Mouse (Mus musculus) heart, embryonic 16.5 days (tissue): Measurements from ENCODE around the gene Serpina3j. TPM values are rescaled to one million over a fixed set of nuclear protein-coding genes. Genes with fewer than 3 reads are reported as not detected.
"Not testable (repeated sequence)": the region's sequence is repeated elsewhere in the genome, so short reads cannot be mapped to it uniquely, and the experiment has no call there.

ENCODE experiments used
- ATAC-seq: fragments of 200-750 bp; cut with Nextera tagmentation; replicated peaks from 2 replicates; pipeline ENCODE4 v1.8.0; 2017; ENCODE audit warnings: moderate number of reproducible peaks; ENCODE audit not compliant: insufficient read depth, low FRiP score; ENCODE audit errors: extremely low read depth
- H3K27ac ChIP-seq: fragments of 300-500 bp; sonication (generic); 2 replicates; pipeline ENCODE4 v1.5.1; 2014; ENCODE audit warnings: mild to moderate bottlenecking, low read length, control low read depth, moderate library complexity
- H3K27me3 ChIP-seq: fragments of 300-500 bp; sonication (generic); 2 replicates; pipeline ENCODE4 v1.6.1; 2014; ENCODE audit warnings: low read length, mixed read lengths; ENCODE audit not compliant: control insufficient read depth, insufficient read depth
- H3K36me3 ChIP-seq: fragments of 300-500 bp; sonication (generic); 2 replicates; pipeline ENCODE4 v1.6.1; 2014; ENCODE audit not compliant: control insufficient read depth, insufficient read depth
- H3K4me1 ChIP-seq: fragments of 300-500 bp; sonication (generic); 2 replicates; pipeline ENCODE4 v1.6.1; 2014; ENCODE audit warnings: low read length, mixed read lengths; ENCODE audit not compliant: control insufficient read depth, insufficient read depth
- H3K4me2 ChIP-seq: fragments of 300-500 bp; sonication (generic); 2 replicates; pipeline ENCODE4 v1.6.1; 2014; ENCODE audit warnings: low read depth, mild to moderate bottlenecking, control low read depth, low read length
- H3K4me3 ChIP-seq: fragments of 300-500 bp; sonication (generic); 2 replicates; pipeline ENCODE4 v1.5.1; 2014; ENCODE audit warnings: mild to moderate bottlenecking, control low read depth, low read length
- H3K9ac ChIP-seq: fragments of 300-500 bp; sonication (generic); 2 replicates; pipeline ENCODE4 v1.6.1; 2014; ENCODE audit warnings: low read length, control low read depth
- H3K9me3 ChIP-seq: fragments of 300-500 bp; sonication (generic); replicated peaks from 2 replicates; pipeline ENCODE4 v1.6.1; 2016; ENCODE audit warnings: low read length; ENCODE audit not compliant: control insufficient read depth
- WGBS: fragments of 180-500 bp; shearing (Covaris S2); extraction: QIAGEN DNeasy Blood & Tissue Kit; methylation state at CpG from one replicate; pipeline ENCODE4 v1.1.7; 2014; 5-methylcytosine and 5-hydroxymethylcytosine counted together
- polyA plus RNA-seq: library from polyadenylated mRNA; unstranded; fragments of >200 nt; fragmentation: Nextera tagmentation; extraction: Ambion mirVana; gene quantifications from 2 replicates; pipeline ENCODE4 v1.2.1, GENCODE M21; 2015

The Serpina3j gene
- polyA plus RNA-seq, 1 experiment from 2014 or later = 0.25 TPM

- not testable (repeated sequence) for H3K4me3 ChIP-seq, ATAC-seq, H3K9me3 ChIP-seq, H3K36me3 ChIP-seq, H3K4me2 ChIP-seq, H3K9ac ChIP-seq, H3K27me3 ChIP-seq, H3K4me1 ChIP-seq, H3K27ac ChIP-seq
- WGBS = 20% methylated on average over 3 of the region's 3 CpGs
Observed at GRCm38 (mm10) chr12:104351812-104352211, 37.5 kb downstream of the Serpina3j start.

GRCm38 (mm10) chr12:104356006-104356405 is 41.7 kb downstream of the Serpina3j start:
- Histone ChIP-seq H3K9ac (no peak overlapping the region), H3K4me3 (no peak overlapping the region), H3K36me3 (no peaks in the 10 kb centered on the region), H3K9me3 (no peaks in the 10 kb centered on the region), H3K27ac (no peak overlapping the region), H3K4me1 (no peaks in the 10 kb centered on the region), H3K27me3 (no peaks in the 10 kb centered on the region), H3K4me2 (no peak overlapping the region)
- no peak for ATAC-seq
- WGBS = 80% methylated on average over 3 of the region's 3 CpGs

- H3K4me2 ChIP-seq = no peak overlapping the region
- no peaks in the 10 kb centered on the region for H3K9me3 ChIP-seq
- H3K4me1 ChIP-seq = no peaks in the 10 kb centered on the region
- no peaks in the 10 kb centered on the region for H3K27me3 ChIP-seq
- H3K4me3 ChIP-seq = no peak overlapping the region
- H3K9ac ChIP-seq = no peak overlapping the region
- WGBS = 77% methylated on average over 3 of the region's 3 CpGs
- H3K36me3 ChIP-seq = no peaks in the 10 kb centered on the region
- no peak overlapping the region for H3K27ac ChIP-seq
- ATAC-seq = no peak
Observed at GRCm38 (mm10) chr12:104369986-104370385, 55.6 kb downstream of the Serpina3j start.

Other genes with a start within 250 kb of the Serpina3j start
- gene Serpina5, start 213.4 kb upstream of the Serpina3j start, polyA plus RNA-seq = not detected in 2 replicates
- not detected in 2 replicates for gene Serpina3a, start 201.8 kb upstream of the Serpina3j start, polyA plus RNA-seq
- gene Serpina3b, start 186.6 kb upstream of the Serpina3j start, polyA plus RNA-seq = not detected in 2 replicates
- 0.11 TPM in 1 of 2 replicates, not detected in the other for gene Serpina3c, start 160.7 kb upstream of the Serpina3j start, polyA plus RNA-seq
- 0.16 and 0.51 TPM in 2 replicates for gene Serpina3f, start 100.0 kb upstream of the Serpina3j start, polyA plus RNA-seq
- gene Serpina3g, start 78.3 kb upstream of the Serpina3j start, polyA plus RNA-seq = 7.1 and 15.4 TPM in 2 replicates
- 2.0 and 4.2 TPM in 2 replicates for gene Serpina3i, start 51.4 kb upstream of the Serpina3j start, polyA plus RNA-seq
- not detected in 2 replicates for gene Serpina3k, start 23.9 kb downstream of the Serpina3j start, polyA plus RNA-seq
- not detected in 2 replicates for gene Serpina3m, start 23.9 kb downstream of the Serpina3j start, polyA plus RNA-seq
- 0.46 and 0.55 TPM in 2 replicates for gene Serpina3n, start 92.2 kb downstream of the Serpina3j start, polyA plus RNA-seq
- gene Gsc, start 158.8 kb downstream of the Serpina3j start, polyA plus RNA-seq = 0.39 and 0.43 TPM in 2 replicates